Mouse (Mus musculus): ENCODE data around the gene Agmat. TPM values are rescaled to one million over a fixed set of nuclear protein-coding genes. Genes with fewer than 3 reads are reported as not detected.

The Agmat gene
- polyA plus RNA-seq, 1 experiment from 2014 or later, result not detected

DNA sequence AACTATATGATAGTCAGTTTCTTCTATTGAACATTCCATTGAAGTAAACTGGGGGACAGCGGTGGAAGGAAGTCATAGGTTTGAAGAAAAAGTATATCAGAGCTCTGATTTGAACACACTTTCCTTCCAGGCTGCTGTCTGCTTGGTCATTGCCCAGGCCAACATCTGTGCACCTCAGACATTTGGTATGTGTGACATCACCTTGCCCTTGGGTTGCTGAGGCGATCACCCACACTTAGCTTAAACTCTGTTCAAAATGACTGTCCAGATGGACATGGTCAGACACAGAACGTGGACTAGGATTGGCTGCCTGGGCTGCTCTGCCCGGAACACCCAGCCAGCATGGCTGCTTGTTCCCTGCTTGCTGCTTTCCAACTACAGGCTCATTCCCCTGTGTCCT, 4.1 kb upstream of the Agmat start:
- H3K4me3 ChIP-seq, result no peak overlapping the region
- peaks cover 9% of the 10 kb centered on the region for H3K27me3 ChIP-seq (ENCODE audit: low read depth, poor library complexity, severe bottlenecking)
- peak overlapping the region; percentile 0; the same call in 1 of the 2 replicates for H3K27ac ChIP-seq
- H3K9me3 ChIP-seq (replicated peaks), result no peaks in the 10 kb centered on the region
- no peak for DNase-seq (ENCODE audit: low spot score)
- 94% methylated on average over 4 of the region's 4 CpGs for WGBS
- no peaks in the 10 kb centered on the region for H3K36me3 ChIP-seq
- H3K4me1 ChIP-seq, result peaks cover 10% of the 10 kb centered on the region; the same call in 1 of the 2 replicates

DNA sequence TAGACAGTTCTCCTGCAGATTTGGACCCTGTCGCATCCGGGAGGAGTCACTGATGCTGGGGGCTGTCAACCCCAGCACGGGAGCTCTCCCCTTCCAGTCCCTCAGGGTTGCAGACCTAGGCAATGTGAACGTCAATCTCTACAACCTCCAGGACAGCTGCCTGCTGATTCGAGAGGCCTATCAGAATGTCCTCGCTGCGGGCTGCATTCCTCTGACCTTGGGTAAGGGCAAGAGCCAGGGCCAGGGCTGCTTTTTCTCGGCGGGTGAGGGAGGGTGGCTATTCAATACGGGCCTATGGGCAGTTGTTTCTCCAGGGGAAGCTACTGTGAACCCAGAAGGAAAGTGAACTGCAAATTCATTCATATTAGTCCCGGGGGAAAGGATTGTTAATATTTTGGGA, 3.1 kb downstream of the Agmat start:
- H3K9me3 ChIP-seq (replicated peaks), result no peaks in the 10 kb centered on the region
- WGBS, result 52% methylated on average over 11 of the region's 11 CpGs
- peaks cover 9% of the 10 kb centered on the region for H3K27me3 ChIP-seq (ENCODE audit: low read depth, poor library complexity, severe bottlenecking)
- H3K4me3 ChIP-seq, result no peak overlapping the region
- no peak overlapping the region for H3K27ac ChIP-seq
- DNase-seq (ENCODE audit: low spot score), result no peak
- peaks cover 16% of the 10 kb centered on the region for H3K4me1 ChIP-seq
- no peaks in the 10 kb centered on the region for H3K36me3 ChIP-seq

DNA sequence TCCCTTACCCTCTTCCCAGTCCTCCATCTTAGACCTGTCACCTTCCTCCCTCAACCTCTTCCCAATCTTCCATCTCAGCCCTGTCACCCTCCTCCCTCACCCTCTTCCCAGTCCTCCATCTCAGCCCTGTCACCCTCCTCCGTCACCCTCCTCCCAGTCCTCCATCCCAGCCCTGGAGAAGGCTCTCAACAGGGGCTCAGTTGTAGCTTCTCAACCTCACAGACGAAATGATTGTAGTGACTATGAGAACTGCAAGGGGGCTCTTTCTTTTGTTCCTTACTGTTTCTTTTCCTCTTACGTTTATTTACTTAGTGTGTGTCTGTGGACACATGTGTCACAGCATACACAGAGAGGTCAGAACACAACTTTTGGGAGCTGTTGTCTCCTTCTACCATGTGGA, 4.4 kb downstream of the Agmat start:
- peaks cover 9% of the 10 kb centered on the region for H3K27me3 ChIP-seq (ENCODE audit: low read depth, poor library complexity, severe bottlenecking)
- H3K4me3 ChIP-seq, result no peak overlapping the region
- 73% methylated on average over 3 of the region's 3 CpGs for WGBS
- H3K4me1 ChIP-seq, result peaks cover 16% of the 10 kb centered on the region
- no peak overlapping the region for H3K27ac ChIP-seq
- H3K9me3 ChIP-seq (replicated peaks), result no peaks in the 10 kb centered on the region
- no peak for DNase-seq (ENCODE audit: low spot score)
- H3K36me3 ChIP-seq, result no peaks in the 10 kb centered on the region

DNA sequence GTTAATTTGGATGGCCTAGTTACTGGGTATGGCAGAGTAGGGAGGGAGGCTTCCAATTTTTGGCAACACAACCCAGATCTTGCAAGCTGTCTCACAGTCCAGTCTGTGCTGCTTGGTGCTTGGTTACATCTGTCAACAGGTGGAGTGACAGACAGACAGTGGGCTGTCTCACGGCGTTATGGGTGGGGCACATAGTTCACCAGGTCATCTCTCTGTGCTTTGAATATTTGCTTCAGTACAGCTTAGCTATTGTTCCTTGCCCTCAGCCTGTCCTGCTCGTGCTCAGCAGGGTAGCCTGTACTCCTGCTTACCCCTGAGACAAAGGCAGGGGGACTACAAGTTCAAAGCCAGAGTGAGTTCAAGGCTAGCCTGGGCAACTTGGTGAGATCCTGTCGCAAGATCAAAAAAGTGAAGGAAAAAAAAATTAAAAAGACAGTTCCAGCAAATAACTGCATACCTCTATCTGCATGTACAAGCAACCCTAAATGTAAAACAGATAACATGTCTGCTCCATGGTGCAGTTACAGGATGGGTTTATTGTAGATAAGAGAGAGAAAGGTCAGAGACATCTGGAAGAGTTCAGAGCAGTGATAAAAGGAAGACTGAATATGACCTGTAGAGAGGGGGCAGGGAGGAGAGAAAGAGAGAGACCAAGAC, 5.1 kb downstream of the Agmat start:
- H3K27ac ChIP-seq, result no peak overlapping the region; the same call in 1 of the 2 replicates
- 49% methylated on average over 4 of the region's 4 CpGs for WGBS
- peaks cover 14% of the 10 kb centered on the region for H3K4me1 ChIP-seq
- no peak for DNase-seq (ENCODE audit: low spot score)
- H3K27me3 ChIP-seq (ENCODE audit: low read depth, poor library complexity, severe bottlenecking), result peaks cover 7% of the 10 kb centered on the region
- no peaks in the 10 kb centered on the region for H3K9me3 ChIP-seq (replicated peaks)
- H3K4me3 ChIP-seq, result no peak overlapping the region
- H3K36me3 ChIP-seq, result no peaks in the 10 kb centered on the region

DNA sequence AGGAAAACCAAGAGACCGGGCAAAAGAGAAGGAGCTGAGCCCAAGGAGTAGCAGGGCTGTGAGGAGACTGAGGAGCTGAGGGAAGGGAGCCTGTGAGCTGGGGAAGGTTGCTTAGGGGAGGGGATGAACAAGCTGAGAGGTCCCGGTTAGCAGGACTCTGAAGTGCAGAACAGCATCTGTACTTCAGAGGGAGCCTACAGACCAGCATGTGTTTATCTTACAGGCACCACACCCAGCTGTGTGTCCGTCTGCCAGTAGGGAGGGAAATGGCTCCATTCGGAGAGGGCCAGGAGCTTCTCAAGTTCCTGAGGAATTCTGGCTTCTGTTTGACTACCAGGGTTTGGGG, 5.6 kb downstream of the Agmat start:
- 2% methylated on average over 4 of the region's 4 CpGs for WGBS
- no peak overlapping the region; the same call in 1 of the 2 replicates for H3K27ac ChIP-seq

DNA sequence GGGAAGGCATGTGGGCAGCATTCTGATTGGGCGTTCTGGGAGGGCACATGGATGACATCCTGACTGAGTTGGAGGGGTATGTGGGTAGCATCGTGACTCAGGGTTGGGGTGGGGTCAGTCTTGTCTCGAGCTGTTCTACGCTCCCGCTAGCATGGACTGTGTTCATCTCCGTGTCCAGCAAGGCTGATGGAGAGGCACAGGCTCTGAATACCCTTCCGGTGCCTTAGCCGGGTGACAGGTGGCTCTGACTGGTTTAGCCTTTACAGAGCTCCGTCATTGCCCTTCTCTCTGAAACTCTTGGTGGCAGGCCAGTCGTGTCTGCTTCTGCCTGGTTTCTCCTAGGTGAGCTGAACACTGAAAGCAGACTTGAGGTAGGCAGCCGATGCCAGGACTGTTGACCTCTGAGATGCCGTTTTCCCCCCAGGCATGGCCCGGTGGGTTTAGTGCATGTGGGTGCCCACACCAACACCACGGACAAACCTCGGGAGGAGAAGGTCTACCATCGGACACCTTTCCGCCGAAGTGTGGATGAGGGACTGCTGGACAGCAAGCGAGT, 9.0 kb downstream of the Agmat start:
- Histone ChIP-seq H3K27me3 (ENCODE audit: low read depth, poor library complexity, severe bottlenecking) (no peaks in the 10 kb centered on the region), H3K9me3 (replicated peaks) (no peaks in the 10 kb centered on the region), H3K36me3 (peaks cover 2% of the 10 kb centered on the region; the same call in 1 of the 2 replicates), H3K4me1 (peaks cover 6% of the 10 kb centered on the region), H3K27ac (no peak overlapping the region), H3K4me3 (no peak overlapping the region)
- DNase-seq (ENCODE audit: low spot score), result no peak
- 92% methylated on average over 19 of the region's 19 CpGs for WGBS

More for the DNA sequence above, 5.6 kb downstream of the Agmat start:
- DNase-seq (ENCODE audit: low spot score), result no peak
- Histone ChIP-seq H3K9me3 (replicated peaks) (no peaks in the 10 kb centered on the region), H3K36me3 (no peaks in the 10 kb centered on the region), H3K4me3 (no peak overlapping the region), H3K27me3 (ENCODE audit: low read depth, poor library complexity, severe bottlenecking) (peaks cover 2% of the 10 kb centered on the region), H3K4me1 (peaks cover 9% of the 10 kb centered on the region)

DNA sequence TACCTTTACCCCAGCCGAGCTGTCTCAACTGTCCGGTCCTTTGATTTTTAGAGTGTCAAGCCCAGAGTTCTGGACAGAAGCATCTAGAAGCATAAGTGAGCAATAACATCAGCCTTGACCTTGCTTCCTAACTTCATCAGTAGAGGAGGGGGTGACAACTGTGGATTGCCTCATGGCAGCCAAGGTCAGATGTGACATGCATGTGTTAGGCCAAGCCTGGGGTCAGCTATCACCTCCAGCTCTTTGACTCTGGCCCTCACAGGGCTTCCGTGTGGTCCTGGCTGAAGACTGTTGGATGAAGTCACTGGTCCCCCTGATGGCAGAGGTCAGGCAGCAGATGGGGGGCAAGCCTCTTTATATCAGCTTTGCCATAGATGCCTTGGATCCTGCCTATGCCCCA, 10.7 kb downstream of the Agmat start:
- Histone ChIP-seq H3K27ac (no peak overlapping the region), H3K9me3 (replicated peaks) (no peaks in the 10 kb centered on the region), H3K36me3 (peaks cover 18% of the 10 kb centered on the region), H3K27me3 (ENCODE audit: low read depth, poor library complexity, severe bottlenecking) (no peaks in the 10 kb centered on the region), H3K4me1 (peaks cover 3% of the 10 kb centered on the region), H3K4me3 (no peak overlapping the region)
- 86% methylated on average over 3 of the region's 3 CpGs for WGBS
- DNase-seq (ENCODE audit: low spot score), result no peak

DNA sequence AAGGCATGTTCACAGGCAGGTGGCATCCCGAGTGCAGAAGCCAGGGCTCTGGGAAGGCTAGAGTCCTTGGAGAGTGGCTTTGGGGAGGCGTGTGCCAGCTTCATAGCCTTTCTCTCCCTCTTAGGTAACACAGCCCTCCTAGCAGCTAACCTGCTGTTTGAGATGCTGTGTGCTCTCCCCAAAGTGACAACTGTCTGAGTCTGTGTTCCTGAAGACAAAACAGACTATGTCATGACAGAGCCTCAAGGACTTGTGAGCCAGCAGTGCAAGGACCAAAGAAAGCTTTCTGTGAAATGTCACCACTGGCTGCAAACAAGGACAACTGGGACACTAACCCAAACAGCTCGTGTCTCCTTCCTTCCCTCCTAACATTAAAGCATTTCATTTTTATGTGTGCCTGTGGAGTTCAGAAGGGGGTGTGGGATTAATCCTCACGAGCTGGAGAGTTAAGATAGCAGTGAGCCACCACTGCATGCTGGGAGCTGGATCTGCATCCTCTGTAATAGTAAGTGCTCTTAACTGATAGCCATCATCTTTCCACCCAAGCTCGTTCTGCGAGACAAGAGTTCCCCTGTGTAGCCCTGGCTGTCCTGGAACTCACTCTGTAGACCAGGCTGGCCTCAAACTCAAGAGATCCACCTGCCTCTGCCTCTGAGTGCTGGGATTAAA, 12.5 kb downstream of the Agmat start:
- Histone ChIP-seq H3K9me3 (replicated peaks) (no peaks in the 10 kb centered on the region), H3K36me3 (peaks cover 37% of the 10 kb centered on the region), H3K4me1 (no peaks in the 10 kb centered on the region), H3K27me3 (ENCODE audit: low read depth, poor library complexity, severe bottlenecking) (no peaks in the 10 kb centered on the region), H3K27ac (no peak overlapping the region), H3K4me3 (no peak overlapping the region)
- 77% methylated on average over 6 of the region's 6 CpGs for WGBS
- DNase-seq (ENCODE audit: low spot score), result no peak

DNA sequence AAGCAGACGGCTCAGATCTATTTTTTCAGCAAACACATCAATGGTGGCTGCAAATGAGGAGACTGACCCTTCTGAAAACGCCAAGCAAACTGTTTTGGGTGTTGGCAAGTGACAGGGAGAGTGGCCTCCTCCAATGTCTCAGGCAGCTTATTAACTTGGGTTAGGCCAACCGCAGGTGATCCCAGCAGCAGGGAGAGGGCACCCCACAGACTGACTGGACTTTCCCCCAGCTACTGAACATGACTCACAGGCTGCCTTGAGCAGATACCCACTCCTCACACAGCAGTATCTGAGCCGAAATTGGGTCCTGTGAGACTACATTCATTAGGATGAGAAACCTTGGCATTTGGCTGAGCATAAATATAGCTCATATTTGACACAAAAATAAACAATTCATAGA, 14.5 kb downstream of the Agmat start:
- no peak overlapping the region for H3K4me3 ChIP-seq
- H3K27me3 ChIP-seq (ENCODE audit: low read depth, poor library complexity, severe bottlenecking), result no peaks in the 10 kb centered on the region
- WGBS, result 86% methylated on average over 4 of the region's 4 CpGs
- H3K27ac ChIP-seq, result no peak overlapping the region
- H3K4me1 ChIP-seq, result no peaks in the 10 kb centered on the region
- DNase-seq (ENCODE audit: low spot score), result no peak
- H3K9me3 ChIP-seq (replicated peaks), result no peaks in the 10 kb centered on the region
- peaks cover 53% of the 10 kb centered on the region for H3K36me3 ChIP-seq

DNA sequence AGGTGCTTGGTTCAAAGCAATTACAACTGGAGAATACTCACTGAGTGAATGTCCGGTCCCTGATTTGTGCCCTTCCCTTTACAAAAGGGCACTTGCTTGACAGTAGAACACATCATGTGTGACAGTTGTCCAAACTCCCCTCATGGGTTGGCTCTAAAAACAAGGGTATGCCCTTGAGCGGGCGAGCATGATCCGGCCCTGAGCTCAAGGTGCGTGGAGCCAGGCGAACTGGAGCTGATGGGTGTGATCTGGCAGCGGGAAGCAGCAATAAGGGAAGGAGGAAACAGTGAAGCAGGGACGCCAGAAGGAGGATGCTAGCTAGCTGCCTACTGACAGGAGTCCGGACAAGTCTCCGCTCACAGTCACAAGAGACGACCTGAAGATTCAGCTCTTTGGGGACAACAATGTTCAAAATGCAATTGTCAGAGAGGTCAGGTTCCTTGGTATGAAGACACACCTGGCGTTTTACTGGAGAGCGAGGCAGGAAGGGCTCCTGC, 15.7 kb downstream of the Agmat start:
- DNase-seq (ENCODE audit: low spot score), result no peak
- WGBS, result 93% methylated on average over 13 of the region's 13 CpGs
- Histone ChIP-seq H3K4me3 (no peak overlapping the region), H3K4me1 (no peaks in the 10 kb centered on the region), H3K9me3 (replicated peaks) (no peaks in the 10 kb centered on the region), H3K27ac (no peak overlapping the region), H3K36me3 (peaks cover 65% of the 10 kb centered on the region), H3K27me3 (ENCODE audit: low read depth, poor library complexity, severe bottlenecking) (no peaks in the 10 kb centered on the region)

DNA sequence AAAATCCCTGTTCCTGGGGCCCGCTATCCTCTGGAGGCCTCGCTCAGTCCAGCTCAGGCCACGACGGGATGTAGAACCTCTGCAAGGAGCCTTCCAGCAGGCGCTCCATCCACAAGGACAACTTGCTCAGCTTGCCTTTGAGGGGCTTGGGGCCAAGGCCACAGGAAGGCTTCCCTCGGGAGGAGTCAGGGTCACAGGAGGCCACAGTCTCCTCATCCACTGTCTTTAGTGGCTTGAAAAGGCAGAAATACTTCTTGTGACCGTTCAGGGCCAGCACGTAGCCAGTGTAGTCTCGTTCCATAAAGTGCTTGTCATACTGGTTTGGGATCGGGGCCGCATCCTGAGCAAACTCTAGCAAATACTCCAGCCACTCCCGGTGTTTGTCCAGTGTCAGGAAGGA, 17.0 kb downstream of the Agmat start:
- Histone ChIP-seq H3K27me3 (ENCODE audit: low read depth, poor library complexity, severe bottlenecking) (no peaks in the 10 kb centered on the region), H3K27ac (no peak overlapping the region), H3K9me3 (replicated peaks) (no peaks in the 10 kb centered on the region), H3K36me3 (peaks cover 78% of the 10 kb centered on the region), H3K4me1 (no peaks in the 10 kb centered on the region), H3K4me3 (no peak overlapping the region)
- WGBS, result 95% methylated on average over 12 of the region's 12 CpGs
- no peak for DNase-seq (ENCODE audit: low spot score)

DNA sequence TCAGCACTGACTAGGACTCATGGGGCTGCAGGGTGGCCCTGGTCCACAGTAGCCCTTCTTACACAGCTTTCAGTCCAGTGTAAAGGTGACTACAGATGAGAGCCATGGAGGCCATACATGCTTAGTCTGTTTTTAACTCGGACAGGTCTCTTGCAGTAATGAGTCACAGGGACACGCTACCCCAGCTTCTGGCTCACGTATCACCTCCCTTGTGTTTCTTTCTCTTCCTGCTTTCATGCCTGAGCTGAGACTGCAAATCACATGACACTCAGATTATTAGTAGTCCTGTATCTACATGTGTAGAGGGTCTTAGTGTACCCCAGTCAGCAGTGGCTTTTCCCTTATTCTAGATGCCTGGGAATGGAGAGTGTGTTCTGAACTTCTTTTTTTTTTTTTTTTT, 18.5 kb downstream of the Agmat start:
- peaks cover 94% of the 10 kb centered on the region for H3K36me3 ChIP-seq

DNA sequence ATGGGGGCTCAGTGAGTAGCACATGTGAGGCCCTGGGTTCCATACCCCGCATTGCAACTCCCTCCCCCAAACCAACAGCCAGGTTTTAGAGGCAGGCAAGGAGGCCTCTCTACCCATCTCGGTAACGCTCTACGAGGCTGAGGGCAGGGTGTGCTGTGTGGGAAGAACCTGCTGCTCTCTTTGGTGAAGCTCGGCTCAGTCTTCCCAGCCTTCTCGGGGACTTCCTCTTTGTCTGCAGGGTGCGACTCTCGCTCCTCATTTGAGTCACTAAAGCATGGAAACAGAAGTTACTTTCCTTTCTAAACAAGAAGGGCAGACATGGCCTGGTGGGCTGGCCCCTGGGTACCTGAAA, 19.8 kb downstream of the Agmat start:
- H3K4me3 ChIP-seq, result no peak overlapping the region
- no peaks in the 10 kb centered on the region for H3K27me3 ChIP-seq (ENCODE audit: low read depth, poor library complexity, severe bottlenecking)
- DNase-seq (ENCODE audit: low spot score), result no peak
- H3K9me3 ChIP-seq (replicated peaks), result no peaks in the 10 kb centered on the region
- H3K36me3 ChIP-seq, result peaks cover 97% of the 10 kb centered on the region
- H3K27ac ChIP-seq, result no peak overlapping the region
- 92% methylated on average over 8 of the region's 8 CpGs for WGBS
- H3K4me1 ChIP-seq, result no peaks in the 10 kb centered on the region

More for the DNA sequence above, 18.5 kb downstream of the Agmat start:
- H3K4me3 ChIP-seq, result no peak overlapping the region
- WGBS, result 94% methylated on average over 3 of the region's 3 CpGs
- no peak for DNase-seq (ENCODE audit: low spot score)
- H3K27me3 ChIP-seq (ENCODE audit: low read depth, poor library complexity, severe bottlenecking), result no peaks in the 10 kb centered on the region
- H3K27ac ChIP-seq, result no peak overlapping the region
- no peaks in the 10 kb centered on the region for H3K4me1 ChIP-seq
- no peaks in the 10 kb centered on the region for H3K9me3 ChIP-seq (replicated peaks)
